ENCODE assay signal across 24 mouse cellular contexts in the genomic region with DNA sequence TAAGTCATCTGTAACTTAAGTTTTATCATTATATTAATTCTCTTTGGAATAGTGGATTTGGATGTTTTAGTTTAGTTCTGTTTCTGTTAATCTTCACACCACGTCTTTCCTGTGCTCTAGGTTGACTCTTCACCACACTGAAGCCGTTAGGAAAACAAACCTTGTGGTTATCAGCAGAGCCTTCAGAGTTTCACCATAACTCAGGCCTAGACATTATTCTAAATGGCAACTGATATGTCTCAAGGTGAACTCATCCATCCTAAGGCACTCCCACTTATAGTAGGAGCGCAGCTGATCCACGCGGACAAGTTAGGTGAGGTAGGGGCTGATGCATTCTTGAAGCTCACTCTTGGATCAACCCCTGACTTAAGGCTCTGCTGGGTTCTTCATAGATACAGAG. TPM values are rescaled to one million over a fixed set of nuclear protein-coding genes. Genes with fewer than 3 reads are reported as not detected.
A peak's percentile ranks its signal among the peaks of the same experiment; 100 is the strongest.
DNase-seq lines count a peak whose midpoint lies in the region; ATAC-seq and TF ChIP-seq lines count a peak whose summit lies in the region.
"Had no signal": no experiment of that assay in that cellular context is flagged by ENCODE, and none has a peak within 500 bp of the region (broad histone marks: within the 10 kb centered on the region; RNA-seq: fewer than 3 reads in every experiment).

No protein-coding gene starts in this region.

- no peaks in the 10 kb centered on the region for H3K9me3 ChIP-seq in liver, embryonic 11.5 days (ENCODE audit: control insufficient read depth, low read length)
- no peaks in the 10 kb centered on the region for H3K9me3 ChIP-seq in liver, postnatal 0 days (ENCODE audit: low read length)
- H3K9me3 ChIP-seq in hindbrain, embryonic 14.5 days (ENCODE audit: control insufficient read depth, low read length) = no peaks in the 10 kb centered on the region
- no peaks in the 10 kb centered on the region for H3K9me3 ChIP-seq in heart, embryonic 11.5 days (replicated peaks; ENCODE audit: control insufficient read depth, low read length)
- H3K9me3 ChIP-seq: embryonic facial prominence, embryonic 15.5 days; forebrain, embryonic 10.5 days; heart, embryonic 12.5 days had no signal

- peaks cover 32% of the 10 kb centered on the region; the same call in 1 of the 2 replicates for H3K36me3 ChIP-seq in liver, embryonic 11.5 days (ENCODE audit: control insufficient read depth, insufficient read depth, low read length)
- H3K36me3 ChIP-seq in liver, postnatal 0 days (replicated peaks; ENCODE audit: insufficient read depth, low read length) = peaks cover 44% of the 10 kb centered on the region
- peaks cover 46% of the 10 kb centered on the region for H3K36me3 ChIP-seq in hindbrain, embryonic 14.5 days (replicated peaks; ENCODE audit: control insufficient read depth, insufficient read depth)
- peaks cover 28% of the 10 kb centered on the region for H3K36me3 ChIP-seq in heart, adult 2 months (ENCODE audit: control insufficient read depth, insufficient read depth, low read length)
- peaks cover 28% of the 10 kb centered on the region for H3K36me3 ChIP-seq in heart, embryonic 11.5 days (ENCODE audit: control insufficient read depth, insufficient read depth, low read length)

- intact Hi-C loops in heart, adult 2 months (cut with DNase I) = no loop called here

- no peak for TF ChIP-seq EP300 in liver, postnatal 0 days (IDR thresholded peaks at IDR 0.05; ENCODE audit: low read depth)
- TF ChIP-seq EP300 in heart, adult 2 months (IDR thresholded peaks at IDR 0.05; ENCODE audit: insufficient read depth, low read depth, low read length) = no peak

- peaks cover 35% of the 10 kb centered on the region for H3K4me1 ChIP-seq in liver, embryonic 11.5 days (replicated peaks; ENCODE audit: control insufficient read depth, insufficient read depth, low read length)
- peaks cover 32% of the 10 kb centered on the region for H3K4me1 ChIP-seq in liver, postnatal 0 days (ENCODE audit: insufficient read depth)
- H3K4me1 ChIP-seq in hindbrain, embryonic 14.5 days (replicated peaks; ENCODE audit: control insufficient read depth, insufficient read depth, low read length) = peaks cover 21% of the 10 kb centered on the region
- peaks cover 13% of the 10 kb centered on the region for H3K4me1 ChIP-seq in heart, adult 2 months (ENCODE audit: control insufficient read depth, insufficient read depth, low read length)
- peaks cover 23% of the 10 kb centered on the region for H3K4me1 ChIP-seq in heart, embryonic 11.5 days (ENCODE audit: control insufficient read depth, insufficient read depth, low read length)

- 63% methylated on average over 5 of the region's 5 CpGs for WGBS in liver, embryonic 11.5 days
- WGBS in liver, postnatal 0 days (ENCODE audit: insufficient replicate concordance) = 60% methylated on average over 5 of the region's 5 CpGs
- 92% methylated on average over 5 of the region's 5 CpGs for WGBS in hindbrain, embryonic 14.5 days
- WGBS in heart, adult 2 months = 71% methylated on average over 5 of the region's 5 CpGs
- WGBS in heart, embryonic 11.5 days (ENCODE audit: insufficient replicate concordance) = 77% methylated on average over 5 of the region's 5 CpGs

- peaks cover 10% of the 10 kb centered on the region for H3K79me2 ChIP-seq in heart, adult 2 months (replicated peaks; ENCODE audit: control insufficient read depth, insufficient read depth, low read length)

- H3K9ac ChIP-seq in liver, embryonic 11.5 days (ENCODE audit: low read depth, low read length) = no peak overlapping the region
- H3K9ac ChIP-seq in liver, postnatal 0 days (replicated peaks) = no peak overlapping the region
- no peak overlapping the region for H3K9ac ChIP-seq in hindbrain, embryonic 14.5 days
- H3K9ac ChIP-seq in heart, adult 2 months (ENCODE audit: low read depth, low read length) = no peak overlapping the region
- H3K9ac ChIP-seq in heart, embryonic 11.5 days (ENCODE audit: low read depth, low read length) = no peak overlapping the region
- H3K9ac ChIP-seq: embryonic facial prominence, embryonic 15.5 days; heart, embryonic 12.5 days had no signal

- no peak for ATAC-seq in liver, embryonic 11.5 days (replicated peaks; ENCODE audit: low FRiP score)
- no peak for ATAC-seq in liver, postnatal 0 days
- ATAC-seq in megakaryocyte progenitor cell, adult 5-6 weeks (replicated peaks; ENCODE audit: poor library complexity) = peak; percentile 27
- ATAC-seq in hindbrain, embryonic 14.5 days (ENCODE audit: low FRiP score) = no peak
- no peak for ATAC-seq in heart, embryonic 11.5 days (replicated peaks; ENCODE audit: insufficient number of reproducible peaks, low FRiP score, low TSS enrichment)
- ATAC-seq: activated CD4-positive, CD25-positive, alpha-beta regulatory T cell, adult 4 months; forebrain, embryonic 14.5 days; hindbrain, embryonic 16.5 days; Patski had no signal

- no peak for DNase-seq in liver, embryonic 11.5 days (ENCODE audit: low spot score)
- DNase-seq in liver, postnatal 0 days = no peak
- DNase-seq in 416B (ENCODE audit: low read depth) = peak; percentile 80
- DNase-seq in induced T-regulatory cell, adult 2 months (ENCODE audit: low read depth) = peak; percentile 51
- no peak for DNase-seq in hindbrain, embryonic 14.5 days (ENCODE audit: low spot score)
- DNase-seq in heart, adult 2 months = no peak
- DNase-seq: adrenal gland, postnatal 25 days; cerebellum, adult 18-20 months; cerebellum, adult 9-11 months; cerebellum, postnatal 36 days; gastrocnemius, adult 2 months; gastrocnemius, postnatal 25 days; heart, adult 11 months; heart, postnatal 36 days had no signal

- H3K4me2 ChIP-seq in liver, embryonic 11.5 days = peak overlapping the region; percentile 18; the same call in 1 of the 2 replicates
- H3K4me2 ChIP-seq in liver, postnatal 0 days (ENCODE audit: low read depth, low read length) = no peak overlapping the region
- no peak overlapping the region for H3K4me2 ChIP-seq in hindbrain, embryonic 14.5 days (replicated peaks)
- H3K4me2 ChIP-seq in heart, embryonic 11.5 days = no peak overlapping the region
- H3K4me2 ChIP-seq: embryonic facial prominence, embryonic 15.5 days; heart, embryonic 12.5 days had no signal

- H3K4me3 ChIP-seq in liver, embryonic 11.5 days (ENCODE audit: low read depth, low read length) = no peak overlapping the region
- H3K4me3 ChIP-seq in liver, postnatal 0 days (ENCODE audit: low read depth, low read length) = no peak overlapping the region
- H3K4me3 ChIP-seq in hindbrain, embryonic 14.5 days (replicated peaks; ENCODE audit: low read length) = no peak overlapping the region
- H3K4me3 ChIP-seq in heart, adult 2 months = no peak overlapping the region
- H3K4me3 ChIP-seq in heart, embryonic 11.5 days (ENCODE audit: low read depth, low read length) = no peak overlapping the region
- H3K4me3 ChIP-seq: embryonic facial prominence, embryonic 15.5 days; forebrain, embryonic 10.5 days; gastrocnemius, adult 2 months; heart, embryonic 12.5 days had no signal

- TF ChIP-seq CTCF in liver, postnatal 0 days (IDR thresholded peaks at IDR 0.05; ENCODE audit: low read depth) = no peak
- TF ChIP-seq CTCF in heart, adult 2 months (IDR thresholded peaks at IDR 0.05) = no peak

- peak overlapping the region; percentile 45; the same call in 1 of the 2 replicates for H3K27ac ChIP-seq in liver, embryonic 11.5 days (ENCODE audit: low read depth, low read length)
- no peak overlapping the region for H3K27ac ChIP-seq in liver, postnatal 0 days (ENCODE audit: low read depth)
- no peak overlapping the region for H3K27ac ChIP-seq in hindbrain, embryonic 14.5 days
- H3K27ac ChIP-seq in heart, adult 2 months = no peak overlapping the region
- no peak overlapping the region for H3K27ac ChIP-seq in heart, embryonic 11.5 days (ENCODE audit: low read depth, low read length)
- H3K27ac ChIP-seq: embryonic facial prominence, embryonic 15.5 days; forebrain, embryonic 10.5 days; gastrocnemius, adult 2 months had no signal

- H3K27me3 ChIP-seq in liver, embryonic 11.5 days (replicated peaks; ENCODE audit: control insufficient read depth, insufficient read depth, low read length) = no peaks in the 10 kb centered on the region
- H3K27me3 ChIP-seq in liver, postnatal 0 days (ENCODE audit: insufficient read depth, low read length) = no peaks in the 10 kb centered on the region
- no peaks in the 10 kb centered on the region for H3K27me3 ChIP-seq in hindbrain, embryonic 14.5 days (ENCODE audit: control insufficient read depth, insufficient read depth, low read length)
- no peaks in the 10 kb centered on the region for H3K27me3 ChIP-seq in heart, adult 2 months (ENCODE audit: control insufficient read depth, insufficient read depth, low read length)
- H3K27me3 ChIP-seq in heart, embryonic 11.5 days (ENCODE audit: control insufficient read depth, insufficient read depth, low read length) = no peaks in the 10 kb centered on the region
- H3K27me3 ChIP-seq: CH12.LX; embryonic facial prominence, embryonic 15.5 days; heart, embryonic 12.5 days; Patski had no signal

- TF ChIP-seq POLR2A in heart, adult 2 months (IDR thresholded peaks at IDR 0.05; ENCODE audit: insufficient read depth, low read depth, low read length) = no peak

RNA-seq across cellular contexts. Expression of a gene that starts 5.3 kb away (rescaled TPM):
- 78.3 and 80.4 TPM in 2 replicates for polyA plus RNA-seq in liver, embryonic 11.5 days (2014; fragmentation: Nextera tagmentation; extraction: Ambion mirVana)
- 35.1 and 43.6 TPM in 2 replicates for polyA plus RNA-seq in liver, postnatal 0 days (2015; fragmentation: Nextera tagmentation; extraction: Ambion mirVana)
- total RNA-seq in megakaryocyte progenitor cell, adult 5-6 weeks (2015) = 147 and 172 TPM in 2 replicates
- total RNA-seq in megakaryocyte progenitor cell, adult 5-6 weeks (2017) = 214 and 274 TPM in 2 replicates
- 195 and 200 TPM in 2 replicates for polyA plus RNA-seq in hindbrain, embryonic 14.5 days (2014; fragmentation: Nextera tagmentation; extraction: Ambion mirVana)
- total RNA-seq in heart, adult 2 months (2021) = 10 to 100 TPM; 74.7 to 85.0 TPM
- 48.0 and 83.9 TPM in 2 replicates for polyA plus RNA-seq in heart, adult 2 months (2012; rRNA removed)
- 105 and 107 TPM in 2 replicates for polyA plus RNA-seq in heart, embryonic 11.5 days (2014; fragmentation: Nextera tagmentation; extraction: Ambion mirVana)

RNA-seq across cellular contexts. Expression of a gene that starts 28.8 kb away (rescaled TPM):
- 0.81 and 0.99 TPM in 2 replicates for polyA plus RNA-seq in liver, embryonic 11.5 days (2014; fragmentation: Nextera tagmentation; extraction: Ambion mirVana)
- polyA plus RNA-seq in liver, postnatal 0 days (2015; fragmentation: Nextera tagmentation; extraction: Ambion mirVana) = 0.40 and 0.51 TPM in 2 replicates
- 19.4 and 21.1 TPM in 2 replicates for total RNA-seq in megakaryocyte progenitor cell, adult 5-6 weeks (2015)
- total RNA-seq in megakaryocyte progenitor cell, adult 5-6 weeks (2017) = 20.9 and 26.0 TPM in 2 replicates
- polyA plus RNA-seq in hindbrain, embryonic 14.5 days (2014; fragmentation: Nextera tagmentation; extraction: Ambion mirVana) = 12.0 and 13.1 TPM in 2 replicates
- total RNA-seq in heart, adult 2 months (2021) = not detected
- polyA plus RNA-seq in heart, adult 2 months (2012; rRNA removed) = 0.16 and 0.20 TPM in 2 replicates
- 0.24 and 0.31 TPM in 2 replicates for polyA plus RNA-seq in heart, embryonic 11.5 days (2014; fragmentation: Nextera tagmentation; extraction: Ambion mirVana)
- total RNA-seq: heart, postnatal 36 days had no signal

RNA-seq across cellular contexts. Expression of a gene that starts 28.8 kb away (rescaled TPM):
- 0.34 and 0.58 TPM in 2 replicates for polyA plus RNA-seq in liver, embryonic 11.5 days (2014; fragmentation: Nextera tagmentation; extraction: Ambion mirVana)
- polyA plus RNA-seq in liver, postnatal 0 days (2015; fragmentation: Nextera tagmentation; extraction: Ambion mirVana) = 0.07 and 0.08 TPM in 2 replicates
- 4.0 and 4.8 TPM in 2 replicates for total RNA-seq in megakaryocyte progenitor cell, adult 5-6 weeks (2015)
- total RNA-seq in megakaryocyte progenitor cell, adult 5-6 weeks (2017) = 4.6 and 5.1 TPM in 2 replicates
- polyA plus RNA-seq in hindbrain, embryonic 14.5 days (2014; fragmentation: Nextera tagmentation; extraction: Ambion mirVana) = 2.7 and 3.2 TPM in 2 replicates
- under 1 TPM in 1 of 2 experiments, not detected in 1; 0.18 TPM for total RNA-seq in heart, adult 2 months (2021)
- 0.29 and 0.55 TPM in 2 replicates for polyA plus RNA-seq in heart, adult 2 months (2012; rRNA removed)
- 0.44 and 0.61 TPM in 2 replicates for polyA plus RNA-seq in heart, embryonic 11.5 days (2014; fragmentation: Nextera tagmentation; extraction: Ambion mirVana)
- total RNA-seq: gastrocnemius, postnatal 25 days had no signal
- polyA plus RNA-seq: activated CD4-positive, CD25-positive, alpha-beta regulatory T cell, adult 4 months had no signal

Comparison
In these comparisons a context has a peak if more than half of its experiments do, and no peak if none do; other contexts are left out.
1. DNase-seq: peak in 416B (single experiment) and induced T-regulatory cell, adult 2 months (single experiment); none in liver, embryonic 11.5 days (single experiment), liver, postnatal 0 days (single experiment), hindbrain, embryonic 14.5 days (single experiment) and heart, adult 2 months (0 of 2).